Comparison of ENCODE assay signal across 21 mouse cellular contexts in the genomic region with DNA sequence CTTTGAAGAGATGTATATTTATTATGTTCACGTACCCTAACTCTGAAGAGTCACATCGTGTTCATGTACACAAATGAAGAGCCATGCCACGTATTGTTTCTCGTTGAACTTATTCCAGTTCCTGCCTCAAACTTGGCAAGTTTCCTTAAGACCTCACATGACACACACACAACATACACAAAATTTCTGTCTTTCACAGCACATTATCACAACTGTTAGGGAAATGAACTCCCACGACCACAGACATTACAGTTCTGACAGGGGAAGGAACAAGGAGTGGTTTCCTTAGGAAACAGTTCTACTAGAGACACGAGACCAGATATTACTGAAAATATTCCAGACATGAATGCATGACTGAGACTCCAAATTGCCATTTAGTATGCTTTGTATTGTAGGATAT. TPM values are rescaled to one million over a fixed set of nuclear protein-coding genes. Genes with fewer than 3 reads are reported as not detected.
A peak's percentile ranks its signal among the peaks of the same experiment; 100 is the strongest.
DNase-seq lines count a peak whose midpoint lies in the region; ATAC-seq and TF ChIP-seq lines count a peak whose summit lies in the region.
"Had no signal": no experiment of that assay in that cellular context is flagged by ENCODE, and none has a peak within 500 bp of the region (broad histone marks: within the 10 kb centered on the region; RNA-seq: fewer than 3 reads in every experiment).

No protein-coding gene starts in this region.

- no peak overlapping the region for H3K4me3 ChIP-seq in kidney, adult 2 months (ENCODE audit: insufficient read depth, low read depth, low read length)
- H3K4me3 ChIP-seq in lung, embryonic 14.5 days (ENCODE audit: low read depth, low read length): no peak overlapping the region
- H3K4me3 ChIP-seq in lung, adult 2 months (replicated peaks; ENCODE audit: extremely low read depth, low read depth, low read length): no peak overlapping the region
- H3K4me3 ChIP-seq: embryonic facial prominence, embryonic 13.5 days; erythroblast, embryonic 14.5 days; forebrain, embryonic 12.5 days; limb, embryonic 12.5 days; liver, embryonic 12.5 days had no signal

- H3K36me3 ChIP-seq in kidney, adult 2 months (ENCODE audit: control insufficient read depth, insufficient read depth, low read length): no peaks in the 10 kb centered on the region
- H3K36me3 ChIP-seq in lung, embryonic 14.5 days (ENCODE audit: insufficient read depth): no peaks in the 10 kb centered on the region
- H3K36me3 ChIP-seq: embryonic facial prominence, embryonic 13.5 days; forebrain, embryonic 12.5 days; limb, embryonic 12.5 days; liver, embryonic 12.5 days had no signal

- no peak overlapping the region for H3K4me2 ChIP-seq in lung, embryonic 14.5 days
- H3K4me2 ChIP-seq: embryonic facial prominence, embryonic 13.5 days; forebrain, embryonic 12.5 days; hindbrain, embryonic 14.5 days; limb, embryonic 12.5 days had no signal

- H3K27ac ChIP-seq in kidney, adult 2 months (ENCODE audit: insufficient read depth, low read depth, low read length): peak overlapping the region; percentile 76
- no peak overlapping the region for H3K27ac ChIP-seq in lung, embryonic 14.5 days (ENCODE audit: low read depth)
- H3K27ac ChIP-seq: forebrain, embryonic 12.5 days; hindbrain, embryonic 14.5 days; limb, embryonic 12.5 days; liver, embryonic 12.5 days; stomach, postnatal 0 days had no signal

- peaks cover 3% of the 10 kb centered on the region; the same call in 1 of the 2 replicates for H3K4me1 ChIP-seq in kidney, adult 2 months (ENCODE audit: control insufficient read depth, insufficient read depth, low read length)
- H3K4me1 ChIP-seq in lung, embryonic 14.5 days (ENCODE audit: insufficient read depth): 0 out of 2 replicates have a peak, but pooled peaks cover 3% of the 10 kb centered on the region
- H3K4me1 ChIP-seq in lung, adult 2 months (ENCODE audit: control insufficient read depth, insufficient read depth, low read length): peaks cover 4% of the 10 kb centered on the region
- H3K4me1 ChIP-seq: embryonic facial prominence, embryonic 13.5 days; forebrain, embryonic 12.5 days; limb, embryonic 12.5 days; liver, embryonic 12.5 days had no signal

- no peaks in the 10 kb centered on the region; the same call in 1 of the 2 replicates for H3K27me3 ChIP-seq in kidney, adult 2 months (replicated peaks; ENCODE audit: control insufficient read depth, insufficient read depth, low read length)
- no peaks in the 10 kb centered on the region for H3K27me3 ChIP-seq in lung, embryonic 14.5 days (ENCODE audit: insufficient read depth, low read length)
- H3K27me3 ChIP-seq: embryonic facial prominence, embryonic 13.5 days; forebrain, embryonic 12.5 days; limb, embryonic 12.5 days; liver, embryonic 12.5 days had no signal

- 68% methylated on average over 6 of the region's 6 CpGs for WGBS in kidney, adult 2 months
- 25% methylated on average over 6 of the region's 6 CpGs for WGBS in lung, embryonic 14.5 days
- 36% methylated on average over 6 of the region's 6 CpGs for WGBS in lung, adult 2 months

- peak; percentile 94 for DNase-seq in heart, adult 11 months
- no peak for DNase-seq in heart, postnatal 4 days
- peak; percentile 71 for DNase-seq in kidney, adult 2 months
- no peak for DNase-seq in kidney, adult 18-20 months
- peak; percentile 75 for DNase-seq in lung, embryonic 14.5 days
- no peak for DNase-seq in lung, adult 2 months
- DNase-seq in cerebellum, adult 9-10 months: no peak
- DNase-seq in layer of hippocampus, adult 11-12 months (ENCODE audit: low spot score): no peak
- DNase-seq: adrenal gland, postnatal 10 days; embryo, embryonic 11 days; layer of hippocampus, postnatal 36 days; midbrain, embryonic 14.5 days had no signal

- ATAC-seq in lung, embryonic 14.5 days (ENCODE audit: insufficient read depth): peak; percentile 75; the same call in 1 of the 2 replicates
- ATAC-seq: inflammation-experienced regulatory T-cells, adult 6 months; liver, embryonic 12.5 days had no signal

- no peaks in the 10 kb centered on the region for H3K9me3 ChIP-seq in lung, embryonic 14.5 days (ENCODE audit: low read depth, low read length)
- H3K9me3 ChIP-seq: embryonic facial prominence, embryonic 13.5 days; forebrain, embryonic 12.5 days; limb, embryonic 12.5 days; liver, embryonic 12.5 days had no signal

- TF ChIP-seq CTCF in kidney, adult 2 months (conservative IDR thresholded peaks at IDR 0.05; ENCODE audit: insufficient read depth, insufficient read length, low read depth, low read length): no peak
- TF ChIP-seq CTCF in lung, embryonic 14.5 days (IDR thresholded peaks at IDR 0.05; ENCODE audit: low read depth): no peak
- no peak for TF ChIP-seq CTCF in lung, adult 2 months (IDR thresholded peaks at IDR 0.05; ENCODE audit: insufficient read depth, low read length)

- no peak overlapping the region for H3K9ac ChIP-seq in lung, embryonic 14.5 days
- H3K9ac ChIP-seq: embryonic facial prominence, embryonic 13.5 days; forebrain, embryonic 12.5 days; hindbrain, embryonic 14.5 days; limb, embryonic 12.5 days; liver, embryonic 12.5 days had no signal

- TF ChIP-seq POLR2A in kidney, adult 2 months (IDR thresholded peaks at IDR 0.05; ENCODE audit: low read depth, low read length): no peak
- TF ChIP-seq POLR2A in lung, adult 2 months (IDR thresholded peaks at IDR 0.05; ENCODE audit: borderline replicate concordance, extremely low read depth, low read depth, low read length): no peak

RNA-seq across cellular contexts. Expression of gene Fas, which starts 6.9 kb away (rescaled TPM):
- 1 to 10 TPM; 4.3 to 4.6 TPM for total RNA-seq in heart, postnatal 4 days (2021)
- 3.7 and 4.6 TPM in 2 replicates for polyA plus RNA-seq in kidney, adult 2 months (2012; rRNA removed)
- polyA plus RNA-seq in lung, embryonic 14.5 days (2014; fragmentation: Nextera tagmentation; extraction: Ambion mirVana): 5.7 and 6.3 TPM in 2 replicates
- 9.2 and 10.0 TPM in 2 replicates for polyA plus RNA-seq in lung, adult 2 months (2012; rRNA removed)
- polyA plus RNA-seq: erythroblast, embryonic 14.5 days had no signal

RNA-seq across cellular contexts. Expression of gene Acta2, which starts 28.2 kb away (rescaled TPM):
- 1,000 to 10,000 TPM; 1,243 to 1,503 TPM for total RNA-seq in heart, postnatal 4 days (2021)
- 88.2 and 172 TPM in 2 replicates for polyA plus RNA-seq in kidney, adult 2 months (2012; rRNA removed)
- 854 and 863 TPM in 2 replicates for polyA plus RNA-seq in lung, embryonic 14.5 days (2014; fragmentation: Nextera tagmentation; extraction: Ambion mirVana)
- polyA plus RNA-seq in lung, adult 2 months (2012; rRNA removed): 337 and 584 TPM in 2 replicates
- total RNA-seq: megakaryocyte-erythroid progenitor cell, adult 5-6 weeks had no signal
- polyA plus RNA-seq: erythroblast, embryonic 14.5 days had no signal

Comparison
In these comparisons a context has a peak if more than half of its experiments do, and no peak if none do; other contexts are left out.
1. DNase-seq: peak in heart, adult 11 months (single experiment), kidney, adult 2 months (single experiment) and lung, embryonic 14.5 days (single experiment); none in heart, postnatal 4 days (single experiment), kidney, adult 18-20 months (single experiment), lung, adult 2 months (single experiment), cerebellum, adult 9-10 months (single experiment) and layer of hippocampus, adult 11-12 months (single experiment).